Mouse (Mus musculus) layer of hippocampus, adult 2 months (tissue): ENCODE measurements at regions not wholly inside any gene's neighbourhood (a gene's known extent, or its start where the extent isn't known, plus 50 kb on each side); places are given as distances from the start of the nearest gene placed in this dataset.
"Not testable (repeated sequence)": the region's sequence is repeated elsewhere in the genome, so short reads cannot be mapped to it uniquely, and the experiment has no call there.

Experiments used
- DNase-seq, 2 experiments: peaks; one replicate each; pipeline ENCODE4 v3.0.0; 2022; ENCODE audit warnings: low spot score in 2 of 2
- H3K27ac ChIP-seq: fragments of 200-600 bp; 2 replicates; pipeline ENCODE4 v1.8.1; 2022
- H3K4me3 ChIP-seq: fragments of 200-600 bp; 2 replicates; pipeline ENCODE4 v1.8.1; 2022; ENCODE audit warnings: mild to moderate bottlenecking
- CTCF ChIP-seq: fragments of 200-600 bp; conservative IDR thresholded peaks from 2 replicates; pipeline ENCODE4 v1.8.1; 2022; ENCODE audit warnings: antibody characterized with exemption, mild to moderate bottlenecking, moderate library complexity

- no peak overlapping the region for H3K4me3 ChIP-seq
- no peak for DNase-seq
- H3K27ac ChIP-seq = no peak overlapping the region
- no peak for TF ChIP-seq CTCF
Observed at GRCm38 (mm10) chr1:149129767-149130287, 831.3 kb downstream of the Pla2g4a start.

GRCm38 (mm10) chr1:149129138-149129537, 832.0 kb downstream of the Pla2g4a start:
- DNase-seq = no peak

GRCm38 (mm10) chr1:149127709-149128108, 833.4 kb downstream of the Pla2g4a start:
- Histone ChIP-seq H3K27ac (no peak overlapping the region), H3K4me3 (no peak overlapping the region)
- DNase-seq = no peak
- no peak for TF ChIP-seq CTCF

More at GRCm38 (mm10) chr1:149129138-149129537, 832.0 kb downstream of the Pla2g4a start:
- Histone ChIP-seq H3K4me3 (no peak overlapping the region), H3K27ac (no peak overlapping the region)
- TF ChIP-seq CTCF = no peak

- no peak overlapping the region for H3K4me3 ChIP-seq
- TF ChIP-seq CTCF = no peak
- DNase-seq = no peak
- no peak overlapping the region for H3K27ac ChIP-seq
Observed at GRCm38 (mm10) chr1:149103396-149103795, 857.7 kb downstream of the Pla2g4a start.

GRCm38 (mm10) chr1:149097426-149097825, 863.7 kb downstream of the Pla2g4a start:
- no peak for TF ChIP-seq CTCF
- Histone ChIP-seq H3K27ac (no peak overlapping the region), H3K4me3 (no peak overlapping the region)
- DNase-seq = no peak

GRCm38 (mm10) chr1:149074681-149075080, 886.4 kb downstream of the Pla2g4a start:
- no peak overlapping the region for H3K4me3 ChIP-seq
- TF ChIP-seq CTCF = no peak
- no peak overlapping the region for H3K27ac ChIP-seq
- no peak for DNase-seq

- TF ChIP-seq CTCF = no peak
- H3K27ac ChIP-seq = no peak overlapping the region
- DNase-seq = no peak
- no peak overlapping the region for H3K4me3 ChIP-seq
Observed at GRCm38 (mm10) chr1:149069570-149069969, 891.5 kb downstream of the Pla2g4a start.

GRCm38 (mm10) chr1:149063011-149063410, 898.1 kb downstream of the Pla2g4a start:
- H3K4me3 ChIP-seq, DNase-seq, H3K27ac ChIP-seq: not testable (repeated sequence)

GRCm38 (mm10) chr1:149038188-149038967, 922.7 kb downstream of the Pla2g4a start:
- no peak for DNase-seq
- Histone ChIP-seq H3K4me3 (no peak overlapping the region), H3K27ac (no peak overlapping the region)
- TF ChIP-seq CTCF = no peak

GRCm38 (mm10) chr1:149028316-149028715, 932.8 kb downstream of the Pla2g4a start:
- DNase-seq = no peak
- H3K27ac ChIP-seq = no peak overlapping the region
- H3K4me3 ChIP-seq = no peak overlapping the region
- TF ChIP-seq CTCF = no peak

- no peak for DNase-seq
- no peak overlapping the region for H3K27ac ChIP-seq
- TF ChIP-seq CTCF = no peak
- no peak overlapping the region for H3K4me3 ChIP-seq
Observed at GRCm38 (mm10) chr1:149021734-149022133, 939.4 kb downstream of the Pla2g4a start.

GRCm38 (mm10) chr1:149021273-149021672, 939.8 kb downstream of the Pla2g4a start:
- Histone ChIP-seq H3K4me3 (no peak overlapping the region), H3K27ac (no peak overlapping the region)
- no peak for TF ChIP-seq CTCF
- DNase-seq = no peak

GRCm38 (mm10) chr1:149014559-149014958, 946.5 kb downstream of the Pla2g4a start:
- TF ChIP-seq CTCF = no peak
- DNase-seq = no peak
- H3K4me3 ChIP-seq = no peak overlapping the region
- no peak overlapping the region for H3K27ac ChIP-seq

- no peak for TF ChIP-seq CTCF
- DNase-seq = peak in 1 of 2 experiments; percentile 0
- no peak overlapping the region for H3K27ac ChIP-seq
- H3K4me3 ChIP-seq = no peak overlapping the region
Observed at GRCm38 (mm10) chr1:149010767-149011166, 950.3 kb downstream of the Pla2g4a start.

- TF ChIP-seq CTCF = no peak
- no peak for DNase-seq
- Histone ChIP-seq H3K4me3 (no peak overlapping the region), H3K27ac (no peak overlapping the region)
Observed at GRCm38 (mm10) chr1:149000092-149000491, 961.0 kb downstream of the Pla2g4a start.
